Mouse (Mus musculus) heart, postnatal 0 days (tissue): ENCODE measurements around the gene Fbxo3. TPM values are rescaled to one million over a fixed set of nuclear protein-coding genes. Genes with fewer than 3 reads are reported as not detected.
"Not testable (repeated sequence)": the region's sequence is repeated elsewhere in the genome, so short reads cannot be mapped to it uniquely, and the experiment has no call there.

Source experiments
- ATAC-seq: fragments of 200-750 bp; cut with Nextera tagmentation; 2 replicates; pipeline ENCODE4 v1.8.0; 2017; ENCODE audit warnings: low read depth, moderate number of reproducible peaks, moderate library complexity; ENCODE audit not compliant: insufficient read depth
- DNase-seq: peaks from one replicate; pipeline ENCODE4 v3.0.0-alpha.2; 2016; ENCODE audit warnings: low spot score
- H3K27ac ChIP-seq: fragments of 300-500 bp; sonication (generic); 2 replicates; pipeline ENCODE4 v1.5.1; 2014; ENCODE audit warnings: low read depth, mild to moderate bottlenecking
- H3K27me3 ChIP-seq: fragments of 300-500 bp; sonication (generic); 2 replicates; pipeline ENCODE4 v1.6.1; 2014; ENCODE audit warnings: low read length, mixed read lengths; ENCODE audit not compliant: control insufficient read depth, insufficient read depth
- H3K36me3 ChIP-seq: fragments of 300-500 bp; sonication (generic); replicated peaks from 2 replicates; pipeline ENCODE4 v1.6.1; 2014; ENCODE audit warnings: low read length, mixed read lengths; ENCODE audit not compliant: control insufficient read depth, insufficient read depth
- H3K4me1 ChIP-seq: fragments of 300-500 bp; sonication (generic); 2 replicates; pipeline ENCODE4 v1.6.1; 2014; ENCODE audit warnings: antibody characterized with exemption; ENCODE audit not compliant: control insufficient read depth, insufficient read depth
- H3K4me2 ChIP-seq: fragments of 300-500 bp; sonication (generic); 2 replicates; pipeline ENCODE4 v1.6.1; 2014; ENCODE audit warnings: low read depth, mild to moderate bottlenecking, low read length, moderate library complexity
- H3K4me3 ChIP-seq: fragments of 300-500 bp; sonication (generic); 2 replicates; pipeline ENCODE4 v1.5.1; 2014; ENCODE audit warnings: low read depth, low read length
- H3K9ac ChIP-seq: fragments of 300-500 bp; sonication (generic); replicated peaks from 2 replicates; pipeline ENCODE4 v1.6.1; 2014; ENCODE audit warnings: low read depth, low read length, mixed read lengths
- H3K9me3 ChIP-seq: fragments of 300-500 bp; sonication (generic); replicated peaks from 2 replicates; pipeline ENCODE4 v1.6.1; 2016; ENCODE audit warnings: low read length; ENCODE audit not compliant: control insufficient read depth
- CTCF ChIP-seq: IDR thresholded peaks from 2 replicates; pipeline ENCODE4 v1.5.1; 2016; ENCODE audit warnings: antibody characterized with exemption, control low read depth, low read depth
- EP300 ChIP-seq: IDR thresholded peaks from 2 replicates; pipeline ENCODE4 v1.6.1; 2016; ENCODE audit warnings: antibody characterized with exemption, low read depth
- WGBS: fragments of 180-500 bp; shearing (Covaris S2); extraction: QIAGEN DNeasy Blood & Tissue Kit; methylation state at CpG from one replicate; pipeline ENCODE4 v1.1.7; 2014; 5-methylcytosine and 5-hydroxymethylcytosine counted together
- polyA plus RNA-seq: library from polyadenylated mRNA; unstranded; fragments of >200 nt; fragmentation: Nextera tagmentation; extraction: Ambion mirVana; gene quantifications from 2 replicates; pipeline ENCODE4 v1.2.1, GENCODE M21; 2015
- total RNA-seq: library from RNA; depleted of rRNA; stranded (reverse); fragments of >200 nt; gene quantifications from 2 replicates; pipeline ENCODE4 v1.2.3, GENCODE M21; 2014; ENCODE audit warnings: low replicate concordance; rRNA removed

The Fbxo3 gene
- total RNA-seq (48.8 and 58.1 TPM in 2 replicates), polyA plus RNA-seq (40.7 and 43.1 TPM in 2 replicates)

DNA sequence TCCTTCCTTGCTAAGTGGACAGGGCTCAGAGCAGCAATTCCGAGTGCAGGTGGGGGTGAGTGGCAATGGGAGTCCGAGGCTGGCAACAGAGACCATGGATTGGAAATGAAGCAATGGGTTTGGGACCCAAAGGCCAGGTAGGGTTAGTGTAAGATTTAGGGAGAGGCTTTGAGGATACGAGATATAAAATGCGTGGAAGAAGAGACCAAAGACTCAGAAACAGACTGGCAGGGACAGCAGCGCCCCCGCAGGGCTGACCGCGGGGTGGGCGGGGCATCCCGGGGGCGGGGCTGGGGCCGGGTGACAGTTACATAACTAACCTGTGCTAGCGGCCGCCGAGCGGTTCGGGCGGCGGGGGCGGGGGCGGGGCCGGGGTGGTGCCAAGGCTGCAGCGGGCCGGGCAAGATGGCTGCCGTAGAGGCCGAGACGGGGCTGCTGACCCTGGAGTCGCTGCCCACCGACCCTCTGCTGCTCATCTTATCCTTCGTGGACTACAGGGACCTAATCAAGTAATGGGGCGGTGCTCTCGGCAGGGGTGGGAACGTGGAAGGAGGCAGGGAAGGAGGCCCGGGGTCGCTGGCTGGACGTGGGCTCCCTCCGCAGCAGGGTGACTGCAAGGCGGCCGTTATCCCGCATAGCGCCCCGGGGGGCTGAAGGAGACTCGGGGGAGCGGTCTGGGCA, at the start of gene Fbxo3:
TSS of gene Fbxo3 (plus strand) at position 264 of the 681 bp plus-strand sequence.
- TF ChIP-seq CTCF (peak; percentile 17; the same call in 1 of the 2 replicates), EP300 (no peak)
- WGBS = under 1% methylated on average over 41 of the region's 44 CpGs
- peak; percentile 97 for ATAC-seq

DNA sequence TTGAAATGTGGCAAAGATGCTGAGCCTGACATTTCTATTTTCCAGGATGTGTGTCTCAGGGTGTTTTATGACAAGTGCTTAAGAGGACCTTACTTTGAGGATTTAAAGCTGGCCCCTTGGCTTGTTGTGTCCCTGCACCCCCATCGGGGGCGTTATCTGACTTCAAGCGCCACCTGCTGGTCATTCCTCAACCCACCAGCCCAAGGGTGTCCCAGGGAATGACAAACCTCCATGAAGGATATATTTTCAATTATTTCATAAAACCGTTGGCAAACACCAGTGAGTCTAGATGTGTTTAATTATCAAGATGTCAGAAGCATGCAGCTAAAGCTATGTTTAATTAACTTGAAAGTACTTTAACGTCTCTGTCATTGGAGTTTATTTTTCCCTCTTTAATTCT, 45.3 kb upstream of the Fbxo3 start:
- no peaks in the 10 kb centered on the region for H3K9me3 ChIP-seq
- H3K27me3 ChIP-seq = peaks cover 28% of the 10 kb centered on the region
- no peaks in the 10 kb centered on the region for H3K4me1 ChIP-seq
- TF ChIP-seq CTCF (peak; percentile 90), EP300 (no peak)
- H3K9ac ChIP-seq = no peak overlapping the region
- H3K27ac ChIP-seq = no peak overlapping the region
- DNase-seq (peak; percentile 45), ATAC-seq (peak; percentile 77)
- no peaks in the 10 kb centered on the region for H3K36me3 ChIP-seq
- no peak overlapping the region for H3K4me2 ChIP-seq
- WGBS = 8% methylated on average over 5 of the region's 5 CpGs
- H3K4me3 ChIP-seq = no peak overlapping the region

More for the DNA sequence above, at the start of gene Fbxo3:
- peak within 1 kb of the TSS; percentile 73 for H3K27ac ChIP-seq
- H3K9ac ChIP-seq = peak within 1 kb of the TSS; percentile 99
- H3K4me2 ChIP-seq = peak within 1 kb of the TSS; percentile 92
- H3K4me1 ChIP-seq = peaks cover 15% of the 10 kb centered on the region
- peak within 1 kb of the TSS; percentile 100 for H3K4me3 ChIP-seq
- no peaks in the 10 kb centered on the region for H3K9me3 ChIP-seq
- no peaks in the 10 kb centered on the region for H3K27me3 ChIP-seq
- no peaks in the 10 kb centered on the region; the same call in 1 of the 2 replicates for H3K36me3 ChIP-seq
- peak; percentile 77 for DNase-seq

GRCm38 (mm10) chr2:103983146-103983545, 44.4 kb upstream of the Fbxo3 start:
- Histone ChIP-seq H3K27me3 (peaks cover 22% of the 10 kb centered on the region), H3K36me3 (no peaks in the 10 kb centered on the region), H3K4me2 (no peak overlapping the region), H3K9ac (no peak overlapping the region), H3K9me3 (no peaks in the 10 kb centered on the region), H3K4me3 (no peak overlapping the region), H3K4me1 (no peaks in the 10 kb centered on the region), H3K27ac (no peak overlapping the region)
- 89% methylated on average over 10 of the region's 10 CpGs for WGBS
- TF ChIP-seq CTCF (no peak), EP300 (no peak)
- DNase-seq = no peak
- ATAC-seq = no peak

DNA sequence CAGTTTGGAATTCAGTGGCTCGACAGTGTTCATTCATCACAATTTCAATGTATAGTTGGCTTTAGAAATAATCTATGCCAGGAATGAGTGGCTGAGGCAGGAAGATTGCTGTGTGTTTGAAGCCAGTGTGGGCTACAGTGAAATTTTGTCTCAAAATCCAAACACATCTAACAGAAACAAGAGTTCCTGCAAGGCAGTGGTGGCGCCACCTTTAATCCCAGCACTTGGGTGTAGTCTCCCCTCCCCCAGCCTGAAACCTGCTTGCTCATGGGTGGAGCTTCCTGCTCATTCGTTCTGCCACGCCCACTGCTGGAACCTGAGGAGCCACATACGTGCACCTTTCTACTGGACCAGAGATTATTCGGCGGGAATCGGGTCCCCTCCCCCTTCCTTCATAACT, 39.9 kb upstream of the Fbxo3 start:
- not testable (repeated sequence) for ATAC-seq, H3K4me1 ChIP-seq, DNase-seq, H3K4me3 ChIP-seq, H3K9ac ChIP-seq, H3K27ac ChIP-seq, H3K4me2 ChIP-seq, H3K27me3 ChIP-seq, H3K9me3 ChIP-seq, H3K36me3 ChIP-seq
- WGBS = 63% methylated on average over 6 of the region's 8 CpGs

DNA sequence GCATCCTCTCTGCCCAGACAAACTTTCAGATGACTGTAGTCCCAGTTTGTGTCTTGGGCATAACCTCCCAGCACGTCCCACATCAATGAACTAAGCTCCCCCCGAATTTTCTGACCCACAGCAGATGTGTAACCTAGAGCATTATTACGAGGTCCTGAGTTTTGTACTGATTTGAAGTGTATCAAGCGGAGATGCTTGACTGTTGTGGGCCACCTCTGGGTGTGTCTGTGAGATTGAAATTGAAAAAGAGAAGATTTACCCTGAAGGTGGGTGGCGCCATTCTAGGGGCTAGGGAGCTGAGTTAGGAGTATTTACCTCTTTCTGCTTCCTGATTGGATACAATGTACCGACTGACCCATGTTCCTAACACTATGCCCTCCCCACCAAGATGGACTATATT, 37.8 kb upstream of the Fbxo3 start:
- no peak for ATAC-seq
- WGBS = 81% methylated on average over 6 of the region's 6 CpGs
- TF ChIP-seq EP300 (no peak), CTCF (no peak)
- H3K27me3 ChIP-seq = peaks cover 6% of the 10 kb centered on the region; the same call in 1 of the 2 replicates
- H3K9ac ChIP-seq = no peak overlapping the region
- H3K4me1 ChIP-seq = no peaks in the 10 kb centered on the region
- H3K27ac ChIP-seq = no peak overlapping the region
- no peaks in the 10 kb centered on the region for H3K9me3 ChIP-seq
- no peak overlapping the region for H3K4me3 ChIP-seq
- H3K4me2 ChIP-seq = no peak overlapping the region
- no peaks in the 10 kb centered on the region for H3K36me3 ChIP-seq
- DNase-seq = no peak

DNA sequence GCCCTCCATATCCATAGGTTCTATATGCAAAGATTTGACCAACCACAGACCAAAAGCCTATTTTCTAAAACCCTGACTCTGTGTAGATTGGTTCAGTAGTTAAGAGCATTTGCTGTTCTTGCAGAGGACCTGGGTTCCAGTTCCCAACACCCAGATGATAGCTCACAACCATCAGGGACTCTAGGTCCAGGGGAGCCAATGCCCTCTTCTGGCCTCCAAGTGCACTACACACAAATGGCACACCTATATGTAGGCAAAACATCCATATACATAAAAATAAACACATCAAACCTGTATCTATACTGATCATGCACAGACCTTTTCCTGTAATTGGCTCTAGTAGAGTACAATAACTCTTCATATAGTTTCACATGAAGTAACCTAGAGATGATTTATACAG, 36.2 kb upstream of the Fbxo3 start:
- H3K4me2 ChIP-seq = no peak overlapping the region
- H3K4me3 ChIP-seq = no peak overlapping the region
- no peak for TF ChIP-seq EP300
- no peak for TF ChIP-seq CTCF
- no peak overlapping the region for H3K9ac ChIP-seq
- no peaks in the 10 kb centered on the region for H3K36me3 ChIP-seq
- 0 out of 2 replicates have a peak, but pooled peaks cover 5% of the 10 kb centered on the region for H3K27me3 ChIP-seq
- ATAC-seq = no peak
- no peaks in the 10 kb centered on the region for H3K4me1 ChIP-seq
- DNase-seq = no peak
- no peaks in the 10 kb centered on the region for H3K9me3 ChIP-seq
- no peak overlapping the region for H3K27ac ChIP-seq
